Mouse (Mus musculus) liver, embryonic 14.5 days (tissue): ENCODE data around the gene Pomp.

ENCODE experiments used
- CTCF ChIP-seq: IDR thresholded peaks from 2 replicates; pipeline ENCODE4 v1.5.1; 2016; ENCODE audit warnings: antibody characterized with exemption, low read depth, control low read depth
- EP300 ChIP-seq: IDR thresholded peaks from 2 replicates; pipeline ENCODE4 v1.6.1; 2016; ENCODE audit warnings: antibody characterized with exemption, low read depth

DNA sequence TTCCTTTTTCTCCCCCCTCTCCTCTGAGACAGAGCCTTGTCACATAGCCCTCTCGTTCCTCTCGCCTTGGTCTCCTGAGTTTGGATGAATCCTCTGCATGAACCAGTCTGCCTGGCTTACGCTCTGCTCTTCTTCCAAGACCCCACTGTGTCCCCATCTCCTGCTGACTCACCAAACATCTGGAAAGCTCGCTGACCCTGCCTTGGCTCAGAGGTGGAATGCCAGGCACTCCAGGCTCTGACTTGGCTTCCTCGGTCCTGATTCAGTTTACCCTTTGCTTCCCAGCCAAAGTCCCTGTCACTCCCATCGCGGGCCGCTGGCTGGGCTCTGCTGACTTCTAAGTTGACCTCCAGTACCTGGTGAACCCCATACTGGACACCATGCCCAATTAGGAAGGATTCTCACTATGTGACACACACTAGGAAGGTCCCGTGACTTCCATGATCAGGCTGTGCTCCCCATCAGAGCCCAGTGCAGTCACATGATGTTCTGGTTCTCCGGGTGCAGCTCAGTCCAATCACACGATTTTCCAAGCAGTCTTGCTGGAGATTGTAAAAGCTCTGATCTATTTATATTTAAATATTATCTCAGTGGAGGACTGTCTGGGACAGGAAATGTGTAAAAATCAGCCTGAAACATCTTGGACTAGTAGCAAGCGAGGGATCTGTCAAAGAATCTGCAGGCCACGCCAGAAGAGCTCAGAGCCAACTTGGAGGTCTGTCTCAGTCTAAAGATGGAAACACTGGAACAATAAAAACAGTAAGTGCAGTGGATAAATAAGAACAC lies 47.8 kb upstream of the Pomp start:
- TF ChIP-seq EP300 (no peak), CTCF (no peak)
